Mouse (Mus musculus) liver, postnatal 0 days (tissue): ENCODE measurements at regions not wholly inside any gene's neighbourhood (a gene's known extent, or its start where the extent isn't known, plus 50 kb on each side); places are given as distances from the start of the nearest gene placed in this dataset.
A peak's percentile ranks its signal among the peaks of the same experiment; 100 is the strongest.

Source experiments
- ATAC-seq: fragments of 200-750 bp; cut with Nextera tagmentation; 2 replicates; pipeline ENCODE4 v1.8.0; 2017; ENCODE audit warnings: mild to moderate bottlenecking, moderate library complexity
- DNase-seq: peaks from one replicate; pipeline ENCODE4 v3.0.0-alpha.2; 2016
- H3K27ac ChIP-seq: fragments of 300-500 bp; sonication (generic); 2 replicates; pipeline ENCODE4 v1.5.1; 2014; ENCODE audit warnings: antibody characterized with exemption, moderate library complexity, mild to moderate bottlenecking, low read depth
- H3K27me3 ChIP-seq: fragments of 300-500 bp; sonication (generic); 2 replicates; pipeline ENCODE4 v1.6.1; 2014; ENCODE audit warnings: low read length, control low read depth, mixed read lengths; ENCODE audit not compliant: insufficient read depth
- H3K36me3 ChIP-seq: fragments of 300-500 bp; sonication (generic); replicated peaks from 2 replicates; pipeline ENCODE4 v1.6.1; 2014; ENCODE audit warnings: mild to moderate bottlenecking, control low read depth, low read length, moderate library complexity, mixed read lengths; ENCODE audit not compliant: insufficient read depth
- H3K4me1 ChIP-seq: fragments of 300-500 bp; sonication (generic); 2 replicates; pipeline ENCODE4 v1.6.1; 2014; ENCODE audit warnings: antibody characterized with exemption, mild to moderate bottlenecking, control low read depth; ENCODE audit not compliant: insufficient read depth
- H3K4me2 ChIP-seq: fragments of 300-500 bp; sonication (generic); 2 replicates; pipeline ENCODE4 v1.6.1; 2014; ENCODE audit warnings: low read depth, mild to moderate bottlenecking, low read length, moderate library complexity, mixed read lengths
- H3K4me3 ChIP-seq: fragments of 300-500 bp; sonication (generic); 2 replicates; pipeline ENCODE4 v1.5.1; 2014; ENCODE audit warnings: low read depth, low read length
- H3K9ac ChIP-seq: fragments of 300-500 bp; sonication (generic); replicated peaks from 2 replicates; pipeline ENCODE4 v1.6.1; 2014; ENCODE audit warnings: mild to moderate bottlenecking, moderate library complexity
- H3K9me3 ChIP-seq: fragments of 300-500 bp; sonication (generic); 2 replicates; pipeline ENCODE4 v1.6.1; 2016; ENCODE audit warnings: mild to moderate bottlenecking, control low read depth, low read length, mixed read lengths
- CTCF ChIP-seq: sonication (generic); IDR thresholded peaks from 2 replicates; pipeline ENCODE4 v1.5.1; 2016; ENCODE audit warnings: antibody characterized with exemption, low read depth
- EP300 ChIP-seq: IDR thresholded peaks from 2 replicates; pipeline ENCODE4 v1.6.1; 2016; ENCODE audit warnings: antibody characterized with exemption, low read depth, mild to moderate bottlenecking
- WGBS: fragments of 180-500 bp; shearing (Covaris S2); extraction: QIAGEN DNeasy Blood & Tissue Kit; methylation state at CpG from one replicate; pipeline ENCODE4 v1.1.7; 2014; ENCODE audit not compliant: insufficient replicate concordance; 5-methylcytosine and 5-hydroxymethylcytosine counted together

DNA sequence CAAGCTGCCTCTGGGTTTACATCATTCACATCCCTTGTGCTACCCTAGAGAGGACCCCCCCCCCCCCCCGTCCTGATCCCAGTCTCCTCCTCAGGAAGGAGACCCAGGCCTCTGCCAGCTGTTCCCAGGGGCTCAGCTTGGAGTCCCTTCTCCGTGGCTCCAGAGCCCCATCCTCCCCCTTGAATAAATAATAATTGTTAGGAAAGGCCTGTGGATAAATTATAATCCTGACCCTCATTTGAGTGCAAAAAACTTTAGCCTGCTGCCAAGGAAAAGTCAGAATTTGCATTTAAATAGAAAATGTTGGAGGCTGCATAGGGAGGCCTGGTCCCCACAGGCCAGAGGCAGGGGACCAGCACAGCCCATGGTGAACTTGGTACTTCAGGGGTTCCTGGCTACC is 136.0 kb upstream of the Gm26897 start:
- no peaks in the 10 kb centered on the region for H3K4me1 ChIP-seq
- ATAC-seq (no peak), DNase-seq (no peak)
- H3K4me3 ChIP-seq, result no peak overlapping the region
- H3K9ac ChIP-seq, result no peak overlapping the region
- H3K4me2 ChIP-seq, result no peak overlapping the region
- no peaks in the 10 kb centered on the region for H3K9me3 ChIP-seq
- 60% methylated on average over 2 of the region's 2 CpGs for WGBS
- TF ChIP-seq CTCF, result no peak
- no peak for TF ChIP-seq EP300
- H3K27ac ChIP-seq, result no peak overlapping the region
- H3K36me3 ChIP-seq, result no peaks in the 10 kb centered on the region
- H3K27me3 ChIP-seq, result no peaks in the 10 kb centered on the region

DNA sequence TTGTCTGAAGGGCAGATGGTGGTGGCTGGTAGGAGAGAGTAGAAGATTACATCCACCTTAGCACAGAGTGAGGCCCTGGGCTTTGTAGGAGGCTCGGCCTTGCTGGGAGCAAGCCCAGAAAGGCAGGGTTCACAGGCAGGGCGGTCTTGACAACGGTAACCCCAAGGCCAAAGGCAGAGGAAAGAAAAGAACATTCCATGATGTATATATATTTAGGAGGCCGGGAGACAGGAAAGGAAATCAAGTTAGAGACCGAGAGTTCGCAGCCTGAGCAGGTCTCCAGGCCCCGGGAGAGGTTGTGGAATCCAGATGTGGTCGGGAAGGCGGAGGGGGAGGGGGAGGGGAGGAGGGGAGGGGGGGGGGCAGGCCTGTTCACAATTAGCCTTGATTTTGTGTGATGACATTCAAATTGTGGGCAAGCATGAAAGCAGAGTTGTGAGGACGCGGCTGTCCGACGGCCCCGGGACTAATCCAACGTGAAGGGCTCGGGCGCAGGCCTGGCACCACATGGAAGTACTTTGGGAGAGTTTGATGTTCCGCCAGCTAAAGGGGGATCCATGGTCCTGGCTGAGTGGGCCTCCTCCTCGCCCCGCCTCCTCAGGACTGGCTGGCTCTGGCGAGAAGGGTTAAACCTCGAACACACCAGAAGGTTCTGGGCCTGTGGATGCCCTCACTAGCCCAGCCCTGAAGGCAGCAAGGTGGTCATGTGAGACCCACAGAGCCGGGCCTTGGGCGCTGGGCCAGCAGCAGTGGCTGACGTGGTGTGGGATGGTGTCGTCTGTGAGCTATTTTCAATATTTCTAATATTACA is 131.8 kb upstream of the Gm26897 start:
- ATAC-seq (no peak), DNase-seq (no peak)
- 78% methylated on average over 23 of the region's 26 CpGs for WGBS

DNA sequence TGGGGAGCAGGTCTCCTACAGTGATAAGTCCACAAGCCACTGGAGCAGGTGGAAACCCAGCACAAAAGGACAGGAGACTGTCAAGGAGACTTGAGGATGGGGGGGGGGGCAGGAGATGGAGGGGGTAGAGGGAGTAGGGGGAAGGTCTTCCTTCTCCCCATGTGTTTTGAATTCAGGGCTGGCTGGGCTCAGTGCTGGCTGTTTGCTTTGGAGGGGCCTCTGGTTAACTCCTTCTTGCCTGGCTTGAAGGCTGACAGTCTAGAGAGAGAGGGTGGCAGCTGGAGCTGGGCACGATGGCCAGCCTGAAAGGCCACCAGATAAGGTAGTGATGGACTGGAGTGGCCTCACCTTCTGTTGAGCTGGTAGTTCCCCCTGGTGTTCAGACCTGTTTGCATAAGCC is 120.0 kb upstream of the Gm26897 start:
- no peak overlapping the region for H3K27ac ChIP-seq
- H3K4me2 ChIP-seq, result no peak overlapping the region
- no peaks in the 10 kb centered on the region for H3K36me3 ChIP-seq
- H3K4me1 ChIP-seq, result no peaks in the 10 kb centered on the region
- no peak overlapping the region for H3K9ac ChIP-seq
- H3K4me3 ChIP-seq, result no peak overlapping the region
- no peaks in the 10 kb centered on the region for H3K27me3 ChIP-seq
- WGBS, result 50% methylated on average over 1 of the region's 1 CpGs
- DNase-seq (no peak), ATAC-seq (no peak)
- no peak for TF ChIP-seq EP300
- TF ChIP-seq CTCF, result no peak
- no peaks in the 10 kb centered on the region for H3K9me3 ChIP-seq

More for the DNA sequence above, 131.8 kb upstream of the Gm26897 start:
- Histone ChIP-seq H3K27ac (no peak overlapping the region), H3K4me1 (no peaks in the 10 kb centered on the region), H3K4me2 (no peak overlapping the region), H3K9me3 (no peaks in the 10 kb centered on the region), H3K4me3 (no peak overlapping the region), H3K27me3 (no peaks in the 10 kb centered on the region), H3K36me3 (no peaks in the 10 kb centered on the region), H3K9ac (no peak overlapping the region)
- TF ChIP-seq CTCF (no peak), EP300 (no peak)

DNA sequence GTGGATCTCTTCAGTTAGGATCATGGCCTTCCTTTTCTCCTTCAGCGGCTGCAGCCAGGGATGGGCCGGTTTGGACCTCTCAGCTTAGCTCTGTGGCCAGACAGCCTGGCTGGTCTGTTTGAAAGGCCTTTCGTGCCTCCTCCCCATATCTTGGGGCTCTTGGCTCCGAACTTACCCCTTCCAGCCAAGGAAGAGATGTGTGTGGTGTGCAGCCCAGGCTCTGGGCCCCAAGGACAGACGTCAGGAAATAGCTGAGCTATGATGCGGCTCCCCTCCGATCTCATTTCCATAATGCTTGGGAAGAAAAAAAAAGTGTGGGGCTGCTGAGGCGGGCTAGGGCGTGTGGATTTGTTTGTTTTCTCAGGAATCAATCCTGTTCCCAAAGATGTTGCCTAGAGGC is 113.8 kb upstream of the Gm26897 start:
- Histone ChIP-seq H3K36me3 (no peaks in the 10 kb centered on the region), H3K4me3 (no peak overlapping the region), H3K27ac (no peak overlapping the region), H3K9ac (no peak overlapping the region), H3K27me3 (no peaks in the 10 kb centered on the region), H3K9me3 (no peaks in the 10 kb centered on the region), H3K4me1 (no peaks in the 10 kb centered on the region), H3K4me2 (no peak overlapping the region)
- TF ChIP-seq CTCF (no peak), EP300 (no peak)
- whole genome bisulfite sequencing, result 47% methylated on average over 9 of the region's 9 CpGs
- no peak for DNase-seq
- ATAC-seq, result no peak

DNA sequence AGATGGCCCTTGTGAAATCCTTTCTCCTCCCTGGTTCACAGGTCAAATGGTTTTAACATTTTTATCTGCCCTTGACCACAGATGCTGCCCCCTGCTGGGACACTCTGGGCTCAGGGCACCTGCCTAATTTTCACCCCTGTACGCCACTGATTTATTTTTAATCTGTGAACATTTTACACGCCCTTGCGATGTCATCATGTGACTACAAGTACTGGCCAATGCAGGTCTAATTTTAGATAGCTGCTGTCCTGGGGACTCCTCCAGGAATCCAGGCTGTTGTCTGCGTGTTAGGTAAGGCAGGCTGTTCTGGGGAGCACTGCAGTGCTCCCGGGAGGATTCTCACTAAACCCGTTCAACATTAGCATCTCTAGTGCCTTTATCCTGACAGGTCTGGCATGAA is 113.1 kb upstream of the Gm26897 start:
- Histone ChIP-seq H3K36me3 (no peaks in the 10 kb centered on the region), H3K27me3 (no peaks in the 10 kb centered on the region), H3K4me3 (no peak overlapping the region), H3K4me2 (no peak overlapping the region), H3K9me3 (no peaks in the 10 kb centered on the region), H3K4me1 (no peaks in the 10 kb centered on the region), H3K27ac (no peak overlapping the region), H3K9ac (no peak overlapping the region)
- TF ChIP-seq CTCF (peak; percentile 22), EP300 (no peak)
- ATAC-seq, result no peak
- WGBS, result 68% methylated on average over 6 of the region's 6 CpGs
- DNase-seq, result no peak

DNA sequence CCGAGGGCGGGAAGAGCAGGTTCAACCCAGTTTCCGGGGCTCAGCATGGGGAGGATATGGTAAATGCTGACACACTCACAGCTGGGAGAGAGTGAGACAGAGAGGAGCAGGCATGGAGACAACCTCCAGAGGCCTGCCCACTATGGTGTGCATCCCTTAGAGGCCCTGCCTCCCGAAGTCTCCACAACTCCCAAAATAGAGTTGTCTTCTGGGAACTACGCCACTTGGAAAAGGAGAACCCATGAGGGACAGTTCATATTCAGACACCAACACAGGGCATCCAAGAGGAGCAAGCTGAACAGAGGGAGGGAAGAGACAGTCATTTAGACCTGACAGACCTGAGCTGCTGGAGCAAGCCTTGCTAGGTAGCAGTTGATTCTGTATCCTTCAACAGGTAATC is 111.2 kb upstream of the Gm26897 start:
- 68% methylated on average over 5 of the region's 5 CpGs for WGBS
- ATAC-seq (no peak), DNase-seq (no peak)
- TF ChIP-seq EP300, result no peak
- TF ChIP-seq CTCF, result no peak
- H3K27ac ChIP-seq, result no peak overlapping the region
- H3K27me3 ChIP-seq, result no peaks in the 10 kb centered on the region
- H3K4me3 ChIP-seq, result no peak overlapping the region
- H3K4me1 ChIP-seq, result no peaks in the 10 kb centered on the region
- H3K36me3 ChIP-seq, result no peaks in the 10 kb centered on the region
- no peak overlapping the region for H3K4me2 ChIP-seq
- H3K9me3 ChIP-seq, result no peaks in the 10 kb centered on the region
- no peak overlapping the region for H3K9ac ChIP-seq
